Mouse (Mus musculus) layer of hippocampus, adult 2 months (tissue): ENCODE results near the gene Gon7. TPM values are rescaled to one million over a fixed set of nuclear protein-coding genes. Genes with fewer than 3 reads are reported as not detected.

Experiments used
- DNase-seq, 2 experiments: peaks; one replicate each; pipeline ENCODE4 v3.0.0; 2022; ENCODE audit warnings: low spot score in 2 of 2
- H3K27ac ChIP-seq: fragments of 200-600 bp; 2 replicates; pipeline ENCODE4 v1.8.1; 2022
- H3K4me3 ChIP-seq: fragments of 200-600 bp; 2 replicates; pipeline ENCODE4 v1.8.1; 2022; ENCODE audit warnings: mild to moderate bottlenecking
- CTCF ChIP-seq: fragments of 200-600 bp; conservative IDR thresholded peaks from 2 replicates; pipeline ENCODE4 v1.8.1; 2022; ENCODE audit warnings: antibody characterized with exemption, mild to moderate bottlenecking, moderate library complexity
- total RNA-seq, 2 experiments: library from RNA; stranded (reverse); gene quantifications; 2 replicates each; pipeline ENCODE4 v1.2.3; 2021

Gene Gon7
- total RNA-seq, 2 experiments from 2014 or later, result 13.2 to 13.4 TPM

- H3K4me3 ChIP-seq, result no peak overlapping the region
- DNase-seq, result no peak
- H3K27ac ChIP-seq, result no peak overlapping the region
- no peak for TF ChIP-seq CTCF
These were observed 4.1 kb upstream of the Gon7 start for GRCm38 (mm10) chr12:102761668-102762067.

- DNase-seq, result no peak
- TF ChIP-seq CTCF, result no peak
- Histone ChIP-seq H3K27ac (peak overlapping the region; percentile 92), H3K4me3 (peak overlapping the region; percentile 80)
These were observed 1.3 kb upstream of the Gon7 start for GRCm38 (mm10) chr12:102758936-102759335.

- peak within 1 kb of the TSS; percentile 92 for H3K27ac ChIP-seq
- peak within 1 kb of the TSS; percentile 80 for H3K4me3 ChIP-seq
- no peak for TF ChIP-seq CTCF
- DNase-seq, result peak in 1 of 2 experiments; percentile 33
These were observed 777 bp upstream of the Gon7 start, which contains the start of gene Gm20604 for GRCm38 (mm10) chr12:102758403-102758756. Gene Gm20604 (minus strand): TSS chr12:102758672.

DNA sequence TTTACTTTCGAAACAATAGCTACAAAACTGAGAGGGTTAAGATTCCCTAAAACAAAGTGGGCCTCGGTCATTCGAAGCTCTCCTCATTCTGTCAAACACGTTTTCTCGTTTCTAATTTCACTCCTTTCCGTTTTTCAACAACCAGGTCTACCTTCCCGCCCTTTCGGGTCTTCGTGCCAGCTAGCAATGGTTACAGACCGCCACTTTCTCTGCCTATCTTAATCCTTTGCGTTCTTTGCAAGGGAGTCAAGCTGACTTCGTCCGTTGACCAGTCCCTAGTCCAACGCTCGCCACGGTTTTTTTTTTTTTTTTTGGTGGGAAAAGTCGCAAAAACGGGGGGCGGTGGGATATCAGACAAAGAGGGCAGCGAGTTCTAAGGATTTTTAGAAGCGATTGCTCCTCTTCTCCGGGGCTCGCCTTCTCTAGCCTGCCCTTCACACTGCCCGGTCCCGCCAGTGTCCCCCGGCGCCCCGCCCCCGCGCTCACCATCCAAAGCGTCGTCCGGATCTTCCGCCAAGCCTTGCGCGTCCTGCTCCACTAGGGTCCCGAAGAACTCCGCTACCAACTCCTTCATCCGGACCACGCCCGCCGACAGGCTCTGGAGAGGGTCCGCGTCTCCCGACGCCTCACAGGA is 431 bp downstream of the Gon7 start:
- no peak for DNase-seq
- no peak for TF ChIP-seq CTCF
- Histone ChIP-seq H3K27ac (peak overlapping the region; percentile 89), H3K4me3 (peak overlapping the region; percentile 80)

DNA sequence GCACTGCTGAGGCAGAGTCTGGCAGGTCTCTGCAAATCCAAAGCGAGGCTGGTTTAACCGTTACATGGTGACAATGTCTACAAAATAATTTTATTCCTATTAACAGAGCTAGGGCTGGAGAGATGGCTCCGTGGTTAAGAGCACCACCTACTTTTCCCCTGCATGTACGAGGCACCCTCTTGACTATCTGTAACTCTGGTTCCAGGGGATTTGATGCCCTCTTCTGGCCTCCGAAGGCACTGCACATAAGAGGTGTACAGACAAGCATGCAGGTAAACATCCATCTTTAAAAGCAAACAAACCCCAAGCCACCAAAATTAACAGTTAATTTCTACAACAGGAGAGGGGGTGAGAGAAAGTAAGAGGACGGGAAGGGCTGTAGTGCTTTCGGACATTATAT is 1.3 kb downstream of the Gon7 start:
- DNase-seq, result no peak
- Histone ChIP-seq H3K27ac (no peak overlapping the region), H3K4me3 (no peak overlapping the region; the same call in 1 of the 2 replicates)
- peak; percentile 60 for TF ChIP-seq CTCF

GRCm38 (mm10) chr12:102748256-102748655 is 9.3 kb downstream of the Gon7 start:
- Histone ChIP-seq H3K4me3 (no peak overlapping the region), H3K27ac (no peak overlapping the region)
- DNase-seq, result no peak
- TF ChIP-seq CTCF, result no peak

- Histone ChIP-seq H3K27ac (no peak overlapping the region), H3K4me3 (peak overlapping the region; percentile 69; the same call in 1 of the 2 replicates)
- no peak for DNase-seq
- no peak for TF ChIP-seq CTCF
These were observed 12.8 kb downstream of the Gon7 start for GRCm38 (mm10) chr12:102744839-102745238.

- Histone ChIP-seq H3K27ac (peak within 1 kb of the TSS; percentile 94), H3K4me3 (peak within 1 kb of the TSS; percentile 69)
- TF ChIP-seq CTCF, result peak; percentile 54
- DNase-seq, result peak; percentile 88 to 89
These were observed 13.7 kb downstream of the Gon7 start, which contains the start of the genes Moap1 and Tmem251 for GRCm38 (mm10) chr12:102743589-102744574. Gene Moap1 (minus strand): TSS chr12:102743661. Gene Tmem251 (plus strand): TSS chr12:102743762.

DNA sequence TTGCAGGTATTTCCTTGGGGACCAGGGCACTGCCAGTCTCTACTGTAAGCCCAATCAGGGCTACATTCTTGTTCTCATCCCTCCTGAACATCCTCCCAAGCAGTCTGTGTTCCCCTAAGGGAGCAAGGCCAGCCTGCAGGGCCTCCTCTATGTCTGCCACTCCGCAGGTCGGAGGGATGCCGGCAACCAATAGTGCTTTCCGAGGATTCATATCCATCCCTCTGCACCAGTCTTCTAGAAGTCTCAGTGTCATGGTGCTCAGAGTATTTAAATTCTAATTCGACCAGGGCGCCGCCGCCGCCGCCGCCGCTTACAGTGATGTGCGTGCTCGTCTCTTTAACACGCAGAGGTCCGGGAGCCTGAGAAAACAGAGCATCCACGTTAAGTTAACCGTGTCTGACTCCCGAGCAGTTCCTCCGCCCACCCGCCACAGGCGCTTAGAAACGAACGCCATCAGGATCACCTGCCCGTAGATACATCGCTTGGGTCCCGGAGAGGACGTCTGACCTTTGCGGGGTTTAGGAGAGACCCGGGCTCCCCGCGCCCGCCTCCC is 14.5 kb downstream of the Gon7 start:
- H3K27ac ChIP-seq, result peak overlapping the region; percentile 94
- no peak for TF ChIP-seq CTCF
- peak overlapping the region; percentile 69 for H3K4me3 ChIP-seq
- DNase-seq, result no peak

DNA sequence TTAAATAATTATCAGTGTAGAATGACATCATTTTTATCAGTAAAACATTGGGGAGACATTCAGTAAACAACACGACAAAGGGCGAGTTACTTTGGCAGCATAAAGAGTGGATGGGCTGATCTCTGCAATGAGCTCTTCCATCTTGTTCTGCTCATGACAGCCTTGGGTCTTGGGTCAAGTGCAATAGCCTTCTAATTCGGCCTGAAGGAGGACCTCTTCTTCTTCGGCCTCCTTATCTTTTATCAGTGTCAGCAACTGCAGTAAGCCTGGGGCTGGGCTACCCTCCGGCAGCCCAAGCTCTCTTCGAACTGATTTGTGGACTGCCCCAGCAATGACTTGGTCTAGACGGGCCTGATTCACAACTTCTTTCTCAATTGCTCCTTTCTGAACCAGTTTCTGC is 15.5 kb downstream of the Gon7 start:
- TF ChIP-seq CTCF, result no peak
- H3K4me3 ChIP-seq, result peak overlapping the region; percentile 69
- DNase-seq, result no peak
- peak overlapping the region; percentile 94 for H3K27ac ChIP-seq

DNA sequence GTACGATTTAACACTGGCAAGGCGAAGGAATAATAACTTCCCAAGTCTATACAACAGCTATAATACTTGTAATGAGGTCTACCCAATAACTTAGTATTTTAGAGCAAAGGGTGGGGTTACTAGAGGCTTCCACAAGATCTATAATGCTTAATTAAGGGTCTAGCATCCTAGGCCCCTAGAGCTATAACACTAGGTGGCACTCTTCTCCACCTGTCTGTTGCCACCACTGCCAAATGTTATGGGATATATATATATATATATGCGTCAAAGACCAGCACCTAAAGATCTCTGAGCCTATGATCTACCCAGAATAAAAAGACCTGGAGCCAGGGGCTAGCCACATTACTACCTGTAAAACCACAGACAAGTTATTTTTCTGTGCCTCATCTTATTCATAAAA is 17.3 kb downstream of the Gon7 start:
- DNase-seq, result no peak
- peak; percentile 79 for TF ChIP-seq CTCF
- Histone ChIP-seq H3K27ac (no peak overlapping the region), H3K4me3 (no peak overlapping the region)

DNA sequence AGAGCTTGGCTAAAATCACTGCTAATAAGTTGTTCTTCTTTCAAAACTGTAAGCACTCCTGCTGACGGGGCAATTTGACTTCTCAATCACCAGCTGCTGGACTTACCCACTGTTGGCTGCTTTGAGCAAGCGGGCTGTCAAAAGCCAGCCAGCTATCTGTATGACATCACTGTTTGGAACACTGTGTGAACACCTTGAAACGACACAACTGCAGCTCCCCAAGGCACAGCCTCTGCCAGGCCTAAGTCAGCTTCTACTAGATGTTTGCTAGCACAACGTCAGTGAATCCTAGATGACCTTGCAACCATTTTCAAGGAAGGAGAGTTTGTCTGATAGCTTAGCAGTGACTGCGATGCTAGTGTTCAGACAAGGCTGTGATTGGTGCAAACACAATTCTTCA is 18.5 kb downstream of the Gon7 start:
- Histone ChIP-seq H3K4me3 (no peak overlapping the region), H3K27ac (no peak overlapping the region)
- TF ChIP-seq CTCF, result no peak
- no peak for DNase-seq

DNA sequence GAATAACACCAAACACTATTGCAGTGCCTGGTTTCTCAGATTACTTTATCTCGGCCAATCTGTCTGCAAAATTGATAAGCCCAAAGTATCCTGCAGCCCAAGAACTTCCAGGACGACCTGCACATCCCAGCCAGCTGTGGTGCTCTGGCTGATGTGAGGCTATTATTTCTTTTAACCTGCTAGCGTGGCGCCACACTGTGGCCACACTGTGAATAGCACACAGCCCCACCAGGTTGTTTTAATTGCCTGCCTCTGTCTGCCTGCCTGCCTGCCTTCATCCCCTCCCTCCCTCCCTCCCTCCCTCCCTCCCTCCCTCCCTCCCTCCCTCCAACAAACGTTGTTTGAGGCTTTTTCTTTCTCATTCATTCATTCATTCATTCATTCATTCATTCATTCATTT is 24.2 kb downstream of the Gon7 start:
- DNase-seq, result no peak
- Histone ChIP-seq H3K27ac (no peak overlapping the region), H3K4me3 (no peak overlapping the region)
- TF ChIP-seq CTCF, result peak; percentile 71
